In the genomic region with DNA sequence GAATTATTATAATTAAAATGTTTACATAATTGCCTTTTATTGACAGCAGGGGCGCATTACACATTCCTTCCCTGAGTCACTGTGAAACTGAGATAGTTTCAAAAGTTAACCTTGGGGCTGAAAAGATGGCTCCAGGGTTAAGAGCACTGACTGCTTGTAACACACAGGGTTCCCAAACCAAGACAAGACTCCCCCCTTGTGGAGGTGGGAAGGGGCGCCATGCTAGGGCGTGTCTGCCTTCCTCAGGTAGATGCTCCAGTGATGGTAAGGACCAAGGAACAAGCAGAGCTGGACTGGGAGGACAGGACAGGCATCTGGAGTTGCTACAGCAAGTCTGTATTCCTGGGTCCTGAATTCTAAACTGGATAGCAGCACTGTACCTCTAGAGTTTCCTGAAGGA, we compare ENCODE assay signal across 20 mouse cellular contexts.
A peak's percentile ranks its signal among the peaks of the same experiment; 100 is the strongest.
DNase-seq lines count a peak whose midpoint lies in the region; ATAC-seq and TF ChIP-seq lines count a peak whose summit lies in the region.
"Had no signal": no experiment of that assay in that cellular context is flagged by ENCODE, and none has a peak within 500 bp of the region (broad histone marks: within the 10 kb centered on the region; RNA-seq: fewer than 3 reads in every experiment).

No protein-coding gene starts in this region.

- no peak for ATAC-seq in intestine, postnatal 0 days
- no peak for ATAC-seq in intestine, embryonic 15.5 days
- ATAC-seq in lung, postnatal 0 days, result no peak
- ATAC-seq: forebrain, embryonic 13.5 days; Patski had no signal

- H3K4me2 ChIP-seq in intestine, postnatal 0 days (replicated peaks; ENCODE audit: low read depth), result no peak overlapping the region
- no peak overlapping the region for H3K4me2 ChIP-seq in intestine, embryonic 15.5 days (replicated peaks)
- H3K4me2 ChIP-seq in lung, postnatal 0 days (replicated peaks; ENCODE audit: low read depth, low read length), result no peak overlapping the region
- H3K4me2 ChIP-seq: embryonic facial prominence, embryonic 15.5 days; forebrain, embryonic 13.5 days; hindbrain, embryonic 12.5 days; limb, embryonic 12.5 days; lung, embryonic 15.5 days; neural tube, embryonic 13.5 days had no signal

- H3K9ac ChIP-seq in intestine, postnatal 0 days (ENCODE audit: low read depth, low read length), result no peak overlapping the region
- H3K9ac ChIP-seq in intestine, embryonic 15.5 days, result no peak overlapping the region
- no peak overlapping the region for H3K9ac ChIP-seq in lung, postnatal 0 days (replicated peaks; ENCODE audit: low read depth)
- H3K9ac ChIP-seq: embryonic facial prominence, embryonic 15.5 days; forebrain, embryonic 13.5 days; hindbrain, embryonic 12.5 days; limb, embryonic 12.5 days; lung, embryonic 15.5 days; neural tube, embryonic 13.5 days had no signal

- no peak overlapping the region for H3K27ac ChIP-seq in intestine, postnatal 0 days (ENCODE audit: low read depth, low read length)
- H3K27ac ChIP-seq in intestine, embryonic 15.5 days, result no peak overlapping the region
- H3K27ac ChIP-seq in lung, postnatal 0 days (ENCODE audit: low read length), result no peak overlapping the region
- H3K27ac ChIP-seq in embryonic facial prominence, embryonic 10.5 days (replicated peaks), result no peak overlapping the region
- H3K27ac ChIP-seq: embryonic facial prominence, embryonic 15.5 days; forebrain, embryonic 13.5 days; hindbrain, embryonic 12.5 days; limb, embryonic 12.5 days; lung, embryonic 15.5 days; neural tube, embryonic 13.5 days had no signal

- H3K27me3 ChIP-seq in intestine, postnatal 0 days (replicated peaks; ENCODE audit: control insufficient read depth, insufficient read depth, low read length), result no peaks in the 10 kb centered on the region
- H3K27me3 ChIP-seq in intestine, embryonic 15.5 days (replicated peaks), result no peaks in the 10 kb centered on the region
- no peaks in the 10 kb centered on the region for H3K27me3 ChIP-seq in lung, postnatal 0 days (replicated peaks; ENCODE audit: insufficient read depth, low read length)
- no peaks in the 10 kb centered on the region for H3K27me3 ChIP-seq in embryonic facial prominence, embryonic 10.5 days (replicated peaks; ENCODE audit: low read depth, poor library complexity, severe bottlenecking)
- H3K27me3 ChIP-seq: embryonic facial prominence, embryonic 15.5 days; forebrain, embryonic 13.5 days; hindbrain, embryonic 12.5 days; limb, embryonic 12.5 days; lung, embryonic 15.5 days; megakaryocyte, embryonic 14.5 days; neural tube, embryonic 13.5 days had no signal

- 71% methylated on average over 3 of the region's 3 CpGs for WGBS in intestine, postnatal 0 days
- WGBS in intestine, embryonic 15.5 days, result 73% methylated on average over 3 of the region's 3 CpGs
- WGBS in lung, postnatal 0 days, result 52% methylated on average over 3 of the region's 3 CpGs
- 72% methylated on average over 3 of the region's 3 CpGs for WGBS in embryonic facial prominence, embryonic 10.5 days

- no peak for DNase-seq in lung, postnatal 0 days (ENCODE audit: low spot score)
- DNase-seq in lung, postnatal 36 days, result no peak
- peak; percentile 30 for DNase-seq in embryonic facial prominence, embryonic 10.5 days (ENCODE audit: low spot score)
- DNase-seq in thymus, postnatal 4 days, result peak; percentile 42
- no peak for DNase-seq in retina, postnatal 1 day
- DNase-seq: adrenal gland, postnatal 36 days; cerebellum, postnatal 14 days; heart, adult 11 months; kidney, adult 11 months; kidney, postnatal 4 days had no signal

- TF ChIP-seq EP300 in lung, postnatal 0 days (IDR thresholded peaks at IDR 0.05), result no peak

- no peak overlapping the region for H3K4me3 ChIP-seq in intestine, postnatal 0 days (ENCODE audit: low read depth, low read length)
- H3K4me3 ChIP-seq in intestine, embryonic 15.5 days (replicated peaks), result no peak overlapping the region
- no peak overlapping the region for H3K4me3 ChIP-seq in lung, postnatal 0 days (ENCODE audit: low read depth, low read length)
- H3K4me3 ChIP-seq in embryonic facial prominence, embryonic 10.5 days, result no peak overlapping the region
- H3K4me3 ChIP-seq: embryonic facial prominence, embryonic 15.5 days; forebrain, embryonic 13.5 days; hindbrain, embryonic 12.5 days; limb, embryonic 12.5 days; lung, embryonic 15.5 days; megakaryocyte, embryonic 14.5 days; neural tube, embryonic 13.5 days had no signal

- TF ChIP-seq CTCF in intestine, postnatal 0 days (IDR thresholded peaks at IDR 0.05; ENCODE audit: low read depth), result peak; percentile 54
- TF ChIP-seq CTCF in lung, postnatal 0 days (IDR thresholded peaks at IDR 0.05), result peak; percentile 41

- no peaks in the 10 kb centered on the region for H3K9me3 ChIP-seq in intestine, postnatal 0 days (ENCODE audit: control insufficient read depth)
- H3K9me3 ChIP-seq in intestine, embryonic 15.5 days, result no peaks in the 10 kb centered on the region
- no peaks in the 10 kb centered on the region for H3K9me3 ChIP-seq in lung, postnatal 0 days (ENCODE audit: low read length)
- H3K9me3 ChIP-seq in embryonic facial prominence, embryonic 10.5 days, result no peaks in the 10 kb centered on the region
- H3K9me3 ChIP-seq: embryonic facial prominence, embryonic 15.5 days; forebrain, embryonic 13.5 days; hindbrain, embryonic 12.5 days; limb, embryonic 12.5 days; lung, embryonic 15.5 days; neural tube, embryonic 13.5 days had no signal

- H3K36me3 ChIP-seq in intestine, postnatal 0 days (ENCODE audit: control insufficient read depth, insufficient read depth), result no peaks in the 10 kb centered on the region
- no peaks in the 10 kb centered on the region for H3K36me3 ChIP-seq in intestine, embryonic 15.5 days
- no peaks in the 10 kb centered on the region for H3K36me3 ChIP-seq in lung, postnatal 0 days (ENCODE audit: insufficient read depth, low read length)
- no peaks in the 10 kb centered on the region for H3K36me3 ChIP-seq in embryonic facial prominence, embryonic 10.5 days (replicated peaks)
- H3K36me3 ChIP-seq: embryonic facial prominence, embryonic 15.5 days; hindbrain, embryonic 12.5 days; limb, embryonic 12.5 days; lung, embryonic 15.5 days; neural tube, embryonic 13.5 days had no signal

- no peaks in the 10 kb centered on the region for H3K4me1 ChIP-seq in intestine, postnatal 0 days (replicated peaks; ENCODE audit: control insufficient read depth, insufficient read depth, low read length)
- no peaks in the 10 kb centered on the region for H3K4me1 ChIP-seq in intestine, embryonic 15.5 days (replicated peaks)
- no peaks in the 10 kb centered on the region for H3K4me1 ChIP-seq in lung, postnatal 0 days (ENCODE audit: insufficient read depth, low read depth, low read length)
- no peaks in the 10 kb centered on the region for H3K4me1 ChIP-seq in embryonic facial prominence, embryonic 10.5 days
- H3K4me1 ChIP-seq: embryonic facial prominence, embryonic 15.5 days; forebrain, embryonic 13.5 days; limb, embryonic 12.5 days; lung, embryonic 15.5 days; megakaryocyte, embryonic 14.5 days; neural tube, embryonic 13.5 days had no signal

Comparison
In these comparisons a context has a peak if more than half of its experiments do, and no peak if none do; other contexts are left out.
1. DNase-seq: peak in embryonic facial prominence, embryonic 10.5 days (single experiment) and thymus, postnatal 4 days (single experiment); none in lung, postnatal 0 days (single experiment), lung, postnatal 36 days (single experiment) and retina, postnatal 1 day (single experiment).